Mouse (Mus musculus): ENCODE measurements around the gene Mast1.

DNA sequence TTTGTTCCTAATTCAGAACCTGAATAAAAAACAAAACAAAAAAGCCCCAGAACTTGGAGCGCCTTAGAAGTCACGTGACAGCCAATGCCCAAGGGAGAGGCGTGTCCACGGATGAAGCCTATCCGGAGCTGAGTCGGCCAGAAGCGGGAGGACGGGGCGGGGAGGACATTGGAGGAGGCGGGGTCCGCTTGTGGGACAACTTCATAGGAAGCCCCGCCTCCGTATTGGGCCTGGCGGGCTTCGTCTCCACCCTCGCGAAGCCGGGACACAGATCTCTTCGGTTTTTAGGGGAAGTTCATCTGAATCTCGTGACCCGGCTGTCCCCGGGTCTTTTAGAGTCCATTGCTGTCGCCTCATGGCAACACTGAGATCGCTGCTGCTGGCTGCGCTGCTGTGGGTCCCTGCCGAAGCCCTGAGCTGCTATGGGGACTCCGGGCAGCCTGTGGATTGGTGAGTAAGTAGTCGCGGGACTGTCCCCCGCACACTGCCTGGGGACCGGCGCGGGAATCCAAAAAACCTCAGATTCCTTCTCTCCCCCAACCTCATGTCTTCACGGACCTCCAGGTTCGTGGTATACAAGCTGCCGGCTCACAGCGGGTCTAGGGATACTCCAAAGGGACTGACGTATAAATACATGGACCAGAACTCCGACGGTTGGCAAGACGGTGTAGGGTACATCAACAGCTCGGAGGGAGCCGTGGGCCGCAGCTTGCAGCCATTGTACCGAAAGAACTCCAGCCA, 28.6 kb downstream of the Mast1 start, which contains the start of gene Dnase2a:
- TF ChIP-seq GATA1 (IDR thresholded peaks at IDR 0.05; ENCODE audit: low read length) = no peak
- no peak for TF ChIP-seq TAL1 (IDR thresholded peaks at IDR 0.05; ENCODE audit: low read length)

Data from erythroblast, embryonic 14.5 days (primary cell).